Mouse (Mus musculus) mouse trophoblast stem cell (cell line): ENCODE measurements around the gene Nrbp1.

ENCODE experiments used
- in situ Hi-C, 2 experiments: fragments of 300-500 bp; cut with MseI, MboI; formaldehyde crosslinking; loops; 2 replicates in 1 of 2; 3 replicates in 1 of 2; pipeline ENCODE4 v1.15.1; 2025

Gene Nrbp1

DNA sequence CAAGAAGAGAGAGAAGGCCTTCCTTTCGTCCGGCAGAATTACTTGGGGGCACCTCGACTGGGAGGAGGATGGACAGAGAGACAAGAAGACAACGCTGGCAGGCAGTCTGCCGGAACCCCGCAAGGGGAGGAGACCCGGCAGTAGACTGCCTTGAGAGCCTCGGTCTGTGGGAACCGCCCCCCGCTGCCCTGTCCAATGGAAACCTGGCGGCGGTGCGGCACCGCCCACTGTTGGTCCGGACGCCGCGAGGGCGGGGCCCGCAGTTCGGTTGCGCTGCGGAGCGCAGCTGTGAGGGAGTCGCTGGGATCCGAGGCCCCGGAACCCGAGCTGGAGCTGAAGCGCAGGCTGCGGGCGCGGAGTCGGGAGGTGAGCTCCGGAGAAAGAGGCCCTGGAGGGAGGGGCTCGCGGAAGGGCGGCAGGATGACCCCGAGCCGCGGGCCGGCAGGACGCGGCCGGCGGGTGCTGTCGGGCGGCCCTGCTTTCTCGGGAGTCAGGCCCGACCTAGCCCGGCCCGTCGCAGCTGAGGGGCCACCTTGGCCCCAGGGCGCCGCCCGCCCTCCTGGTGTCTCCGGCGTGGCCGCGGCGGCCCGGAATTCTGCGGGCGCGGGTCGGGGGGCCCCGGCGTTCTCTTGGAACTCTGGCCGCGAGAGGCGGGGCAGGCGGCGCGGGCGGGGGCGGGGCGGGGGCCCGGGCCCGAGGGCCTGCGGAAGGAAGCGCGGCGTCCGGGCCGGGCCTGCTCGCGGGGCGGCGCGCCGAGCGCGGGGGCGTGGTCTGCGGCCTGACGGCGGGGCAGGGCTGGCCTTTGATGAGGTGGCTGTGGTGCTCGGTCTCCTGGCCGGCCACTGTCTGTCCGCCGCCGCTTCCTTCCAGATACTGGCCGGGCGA is at the start of gene Nrbp1, which contains the start of gene Gm9970:
Gene Nrbp1 (plus strand): TSS at position 228 of the 885 bp plus-strand sequence.
Gene Gm9970 (minus strand): TSS at position 596 of the 885 bp plus-strand sequence.
- in situ Hi-C loops, result no loop called here

DNA sequence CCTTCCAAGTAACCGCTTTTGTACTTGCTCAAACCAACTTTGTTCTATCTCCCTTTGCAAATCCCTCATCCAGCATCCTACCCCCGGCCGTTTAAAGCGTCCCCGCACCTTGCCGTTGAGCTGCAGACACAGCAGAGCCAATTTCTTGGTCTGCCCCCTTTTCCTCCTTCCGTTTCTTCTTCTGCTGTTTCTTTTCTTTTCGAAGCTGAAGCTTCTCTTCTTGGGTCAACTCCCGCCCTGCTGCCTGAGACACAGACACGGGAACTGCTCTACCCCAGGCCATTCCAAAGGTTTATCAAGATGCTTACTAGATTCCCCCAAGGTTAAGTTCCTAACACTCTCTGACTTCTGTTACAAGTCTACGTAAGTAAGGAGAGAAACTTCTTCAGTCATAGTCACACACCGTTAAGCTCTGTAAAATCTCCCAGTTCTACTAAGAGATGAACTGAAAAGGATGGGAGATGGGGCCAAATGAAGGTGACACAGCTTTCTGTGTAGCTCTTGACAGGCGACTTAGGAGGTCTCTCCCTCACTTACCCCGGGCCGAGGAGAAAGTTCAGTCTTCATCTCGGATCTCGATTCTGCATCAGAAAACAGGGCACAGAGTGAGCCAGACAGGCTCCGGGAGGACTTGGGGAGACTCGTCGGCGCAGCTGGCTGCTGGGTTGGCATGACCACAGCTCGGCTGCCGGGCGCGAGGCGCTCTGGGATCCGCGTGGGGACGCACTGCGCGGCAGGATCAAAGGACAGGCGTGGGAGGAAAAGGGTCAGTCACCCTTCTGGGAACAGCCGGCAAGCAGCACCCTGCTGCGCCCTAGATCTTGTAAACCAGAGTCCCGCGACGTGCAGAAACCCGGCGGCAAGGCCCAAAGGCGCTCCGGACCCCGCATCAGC is 48.4 kb upstream of the Nrbp1 start:
- in situ Hi-C loops, result no loop called here

DNA sequence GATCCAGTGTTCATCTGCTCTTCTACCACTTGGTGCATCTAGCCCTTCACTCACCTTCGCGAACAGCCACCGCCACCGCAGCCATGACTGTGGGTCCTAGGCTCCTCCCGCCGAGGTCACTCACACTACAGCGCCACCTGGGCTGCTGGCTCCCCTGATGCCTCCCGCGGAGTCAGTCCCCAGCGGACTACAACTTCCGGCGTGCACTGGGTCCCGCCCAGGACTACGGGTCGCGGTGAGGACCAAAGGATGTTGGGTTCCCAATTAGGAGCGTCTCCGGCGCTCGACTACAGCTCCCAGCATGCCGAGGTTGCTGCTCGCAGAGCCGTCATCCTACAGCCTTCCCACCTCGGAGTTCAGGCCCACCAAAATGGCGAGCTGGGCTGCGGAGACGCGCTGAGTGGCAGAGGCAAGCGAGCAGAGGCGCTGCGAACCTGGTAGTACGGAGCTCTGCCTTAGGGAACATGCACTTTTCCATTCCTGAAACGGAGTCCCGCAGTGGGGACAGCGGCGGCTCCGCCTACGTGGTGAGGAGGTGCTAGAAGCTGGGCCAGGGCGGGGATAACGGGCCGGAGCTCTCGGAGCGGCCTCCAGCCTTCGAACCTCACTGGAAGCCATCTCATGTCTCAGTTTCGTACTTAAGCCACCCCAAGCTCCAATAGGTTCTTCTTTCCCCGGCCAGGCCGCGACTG is 47.6 kb upstream of the Nrbp1 start, which contains the start of the genes Snx17 and Eif2b4:
Gene Snx17 (plus strand): TSS at position 289 of the 692 bp plus-strand sequence.
Gene Eif2b4 (minus strand): TSS at position 492 of the 692 bp plus-strand sequence.
- in situ Hi-C loops, result no loop called here

DNA sequence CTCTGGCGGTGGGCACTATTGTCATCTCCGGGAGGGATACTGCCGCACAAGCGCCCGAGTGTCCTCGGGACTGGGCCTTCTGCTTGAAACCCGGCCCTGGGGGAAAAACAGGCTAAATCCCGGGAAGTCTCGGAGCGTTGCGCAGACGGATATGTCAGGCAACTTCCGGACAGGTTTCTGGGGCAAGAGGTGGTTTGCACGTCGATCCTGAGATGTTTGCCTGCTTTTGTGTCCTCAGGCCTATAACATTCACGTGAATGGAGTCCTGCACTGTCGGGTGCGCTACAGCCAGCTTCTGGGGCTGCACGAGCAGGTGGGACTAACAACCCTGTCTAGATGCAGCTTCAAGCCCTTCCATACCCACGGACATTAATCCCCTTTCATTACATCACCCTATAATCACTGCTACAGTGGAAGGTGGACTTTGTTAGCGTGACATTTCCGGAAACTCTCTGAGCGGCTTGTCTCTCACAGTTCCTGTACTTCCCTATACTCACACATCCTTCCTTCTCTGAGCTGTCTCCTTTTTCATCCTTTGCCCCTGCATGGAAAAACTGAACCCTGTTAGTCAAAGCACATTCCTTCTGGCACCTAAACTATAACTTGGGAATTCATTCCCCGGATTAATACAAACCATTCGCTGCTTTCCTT is 46.9 kb upstream of the Nrbp1 start:
- in situ Hi-C loops, result no loop called here

DNA sequence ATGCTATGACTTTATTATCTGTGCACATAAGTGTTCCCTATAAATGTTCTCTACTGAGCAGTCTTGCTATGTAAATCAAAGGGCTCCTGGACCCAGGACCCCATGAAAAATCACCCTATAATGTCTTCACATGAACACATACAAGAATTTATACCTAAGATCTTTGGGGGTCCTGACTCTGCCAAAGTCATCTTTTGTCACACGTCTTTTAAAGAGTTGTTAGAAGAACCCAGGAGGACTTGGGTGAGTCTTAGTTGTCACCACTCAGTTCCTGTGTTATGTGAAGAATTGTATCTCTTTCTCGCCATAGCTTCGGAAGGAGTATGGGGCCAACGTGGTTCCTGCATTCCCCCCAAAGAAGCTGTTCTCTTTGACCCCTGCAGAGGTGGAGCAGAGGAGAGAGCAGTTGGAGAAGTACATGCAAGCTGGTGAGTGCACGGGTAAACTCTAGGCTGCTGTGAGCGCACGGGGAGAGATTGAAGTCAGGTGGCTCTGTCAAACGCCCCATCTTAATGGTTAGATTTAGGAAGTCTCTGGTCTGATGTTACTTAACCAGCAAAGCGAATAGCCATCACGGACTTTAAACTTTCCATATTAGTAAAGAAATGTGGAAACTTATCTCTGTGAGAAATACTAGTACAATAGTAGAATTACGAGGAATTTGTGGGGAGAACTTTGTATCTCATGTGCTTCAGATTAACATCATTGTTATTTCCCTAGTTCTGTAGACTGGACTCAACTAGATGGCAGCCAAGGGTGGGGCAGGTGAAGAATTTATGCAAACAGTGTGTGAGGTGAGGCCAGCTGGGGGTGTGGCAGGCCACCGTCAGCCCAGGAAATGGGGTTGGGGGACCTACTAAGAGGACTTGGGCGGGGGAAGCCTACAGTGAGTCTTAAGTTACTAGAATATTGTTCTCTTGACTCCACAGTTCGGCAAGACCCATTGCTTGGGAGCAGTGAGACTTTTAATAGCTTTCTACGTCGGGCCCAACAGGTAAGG is 45.9 kb upstream of the Nrbp1 start:
- in situ Hi-C loops, result no loop called here

DNA sequence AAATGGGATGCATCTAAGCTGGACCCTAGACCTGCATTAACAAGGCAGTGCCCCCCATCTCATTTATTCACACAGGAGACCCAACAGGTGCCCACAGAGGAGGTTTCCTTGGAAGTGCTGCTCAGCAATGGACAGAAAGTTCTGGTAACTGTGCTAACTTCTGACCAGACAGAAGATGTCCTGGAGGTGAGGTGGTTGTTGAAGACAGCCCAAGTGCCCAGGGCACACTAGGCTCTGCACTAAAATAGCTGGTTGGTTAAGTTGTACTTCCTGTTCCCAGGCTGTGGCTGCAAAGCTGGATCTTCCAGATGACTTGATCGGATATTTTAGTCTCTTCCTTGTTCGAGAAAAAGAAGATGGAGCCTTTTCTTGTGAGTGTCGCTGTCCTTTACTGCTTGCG is 45.0 kb upstream of the Nrbp1 start:
- in situ Hi-C loops, result no loop called here

DNA sequence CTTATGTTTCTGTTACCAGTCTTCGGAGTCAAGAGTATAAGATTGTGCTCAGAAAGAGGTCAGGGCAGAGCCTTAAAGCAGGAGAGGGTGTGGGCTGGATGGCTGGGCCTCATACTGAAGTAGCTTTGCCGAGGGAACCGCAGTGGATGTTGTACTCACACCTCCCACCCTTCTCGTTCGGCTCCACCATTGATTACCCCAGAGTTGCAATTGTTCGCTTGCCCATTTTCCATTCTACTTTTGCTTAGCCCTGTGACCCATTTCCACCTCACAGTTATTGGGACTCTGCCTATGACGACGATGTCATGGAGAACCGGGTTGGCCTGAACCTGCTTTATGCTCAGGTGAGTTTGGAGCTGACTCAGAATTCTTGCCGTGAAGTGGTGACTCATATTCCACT is 44.5 kb upstream of the Nrbp1 start:
- in situ Hi-C loops, result no loop called here

DNA sequence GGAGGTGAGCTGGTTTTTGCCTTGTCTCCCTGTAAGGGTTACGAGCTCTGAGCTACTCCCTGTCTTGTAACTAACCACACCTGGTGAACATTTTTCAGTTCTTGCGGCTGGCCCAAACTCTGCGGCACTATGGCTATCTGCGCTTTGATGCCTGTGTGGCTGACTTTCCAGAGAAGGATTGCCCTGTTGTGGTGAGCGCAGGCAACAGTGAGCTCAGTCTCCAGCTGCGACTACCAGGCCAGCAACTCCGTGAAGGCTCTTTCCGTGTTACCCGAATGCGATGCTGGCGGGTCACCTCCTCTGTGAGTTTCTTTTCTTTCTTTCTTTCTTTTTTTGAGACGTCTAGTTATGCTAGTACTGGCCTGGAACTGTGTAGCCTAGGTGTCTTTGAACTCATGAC is 43.6 kb upstream of the Nrbp1 start:
- in situ Hi-C loops, result no loop called here

DNA sequence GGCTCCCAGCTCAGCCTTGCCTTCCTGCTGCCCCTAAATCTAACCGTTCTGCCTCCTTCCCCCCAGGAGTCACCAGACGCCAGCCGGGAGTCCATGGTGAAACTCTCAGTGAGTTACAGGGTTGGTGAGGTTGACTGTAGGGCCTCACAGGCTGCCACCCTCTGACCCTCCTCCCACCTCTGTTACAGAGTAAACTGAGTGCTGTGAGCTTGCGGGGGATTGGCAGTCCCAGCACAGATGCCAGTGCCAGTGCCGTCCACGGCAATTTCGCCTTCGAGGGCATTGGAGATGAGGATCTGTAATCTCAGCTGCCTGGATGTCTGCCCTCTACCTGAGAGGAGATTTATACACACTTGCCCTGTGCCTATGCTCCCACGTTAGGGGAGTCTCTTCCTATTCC is 42.5 kb upstream of the Nrbp1 start:
- in situ Hi-C loops, result no loop called here

DNA sequence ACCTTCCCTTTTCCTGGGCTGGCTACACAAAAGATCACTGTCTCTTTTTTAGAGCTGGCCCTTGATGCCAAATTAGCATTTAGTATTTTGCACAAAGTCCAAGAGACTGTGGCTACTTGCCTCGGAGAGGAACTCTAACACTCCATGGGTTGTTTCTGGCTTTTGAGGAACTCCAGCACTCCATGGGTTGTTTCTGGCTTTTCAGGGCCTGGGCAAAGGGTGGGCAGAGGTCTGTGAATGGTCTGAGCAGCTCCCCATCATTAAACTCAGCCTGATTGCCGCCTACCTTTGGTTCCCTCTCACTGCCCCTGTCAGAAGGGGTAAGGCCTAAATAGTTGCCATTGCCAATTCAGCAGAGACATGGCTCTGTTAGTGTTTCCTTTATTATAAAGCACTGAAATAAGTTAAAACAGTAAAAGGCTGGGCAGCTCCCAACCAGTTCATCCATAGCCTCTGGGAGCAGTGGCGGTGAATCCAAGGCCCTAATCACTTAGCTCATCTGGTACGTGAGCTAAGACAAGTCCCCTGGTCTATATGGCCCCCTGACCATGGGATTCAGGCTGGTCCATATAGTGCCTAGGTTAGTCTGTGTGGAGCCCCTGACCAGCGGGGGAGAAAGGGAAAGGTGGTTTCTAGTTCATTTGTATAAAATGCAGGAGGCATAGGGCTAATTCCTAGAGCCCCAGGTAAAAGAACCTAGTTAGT is 41.9 kb upstream of the Nrbp1 start:
- in situ Hi-C loops, result no loop called here

DNA sequence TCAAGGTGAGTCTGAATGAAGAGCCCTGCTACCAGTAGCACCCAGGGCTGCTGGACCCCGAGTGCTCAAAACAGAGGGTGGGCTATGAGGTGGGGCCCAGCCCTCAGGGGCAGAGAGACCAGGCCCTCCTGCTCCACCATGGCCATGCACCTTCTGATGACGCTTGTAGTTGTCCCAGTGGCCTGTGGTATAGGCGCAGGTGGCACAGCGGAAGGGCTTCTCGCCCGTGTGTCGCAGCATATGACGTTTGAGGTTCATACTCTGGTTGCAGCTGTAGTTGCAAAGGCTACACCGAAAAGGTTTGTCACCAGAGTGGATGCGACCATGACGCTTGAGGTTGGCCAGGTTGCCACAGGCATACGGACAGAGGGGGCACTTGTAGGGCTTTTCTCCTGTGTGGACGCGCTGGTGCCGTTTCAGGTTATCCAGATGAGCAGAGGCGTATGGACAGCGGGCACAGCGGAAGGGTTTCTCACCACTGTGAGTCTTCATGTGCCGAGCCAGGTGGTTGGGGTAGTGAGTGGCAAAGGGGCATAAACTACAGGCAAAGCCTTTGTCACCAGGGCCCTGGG is 41.3 kb upstream of the Nrbp1 start:
- in situ Hi-C loops, result no loop called here

DNA sequence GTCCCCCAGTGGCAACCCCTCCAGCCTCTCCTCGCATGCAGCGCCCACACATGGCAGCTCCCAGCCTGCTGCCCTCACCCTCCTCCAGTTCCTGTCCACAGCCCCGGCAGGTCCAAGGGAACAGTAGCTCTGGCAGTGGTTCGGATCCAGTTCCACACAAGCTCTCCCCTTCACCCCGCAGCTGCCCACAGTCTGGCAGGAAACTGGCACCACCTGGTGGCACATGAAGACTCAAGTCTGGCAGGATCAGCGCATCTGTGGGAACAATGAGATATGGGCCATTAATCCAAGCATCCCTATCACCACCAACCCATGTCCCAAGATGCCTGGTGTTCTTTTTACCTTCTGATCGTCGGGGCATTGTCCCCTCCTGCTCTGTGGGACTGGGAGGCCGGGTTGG is 40.8 kb upstream of the Nrbp1 start:
- in situ Hi-C loops, result no loop called here

DNA sequence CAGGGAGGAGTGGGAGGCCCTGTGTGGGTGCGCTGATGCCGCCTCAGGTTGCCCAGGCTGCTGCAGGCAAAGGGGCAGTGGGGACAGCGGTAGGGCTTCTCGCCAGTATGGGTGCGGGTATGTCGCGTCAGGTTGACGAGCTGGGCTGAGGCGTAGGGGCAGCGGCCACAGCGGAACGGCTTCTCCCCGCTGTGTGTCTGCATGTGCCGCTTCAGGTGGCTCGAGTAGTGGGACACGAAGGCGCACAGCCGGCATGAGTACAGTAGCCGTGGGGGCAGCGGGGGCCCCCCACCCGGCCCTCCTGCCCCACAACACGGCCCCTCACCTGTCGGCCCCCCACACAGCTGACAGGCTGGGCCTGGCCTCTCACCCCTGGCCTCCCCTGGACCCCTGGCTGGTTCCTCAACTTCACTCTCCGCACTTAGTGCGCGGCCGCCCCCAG is 40.3 kb upstream of the Nrbp1 start:
- in situ Hi-C loops, result no loop called here

DNA sequence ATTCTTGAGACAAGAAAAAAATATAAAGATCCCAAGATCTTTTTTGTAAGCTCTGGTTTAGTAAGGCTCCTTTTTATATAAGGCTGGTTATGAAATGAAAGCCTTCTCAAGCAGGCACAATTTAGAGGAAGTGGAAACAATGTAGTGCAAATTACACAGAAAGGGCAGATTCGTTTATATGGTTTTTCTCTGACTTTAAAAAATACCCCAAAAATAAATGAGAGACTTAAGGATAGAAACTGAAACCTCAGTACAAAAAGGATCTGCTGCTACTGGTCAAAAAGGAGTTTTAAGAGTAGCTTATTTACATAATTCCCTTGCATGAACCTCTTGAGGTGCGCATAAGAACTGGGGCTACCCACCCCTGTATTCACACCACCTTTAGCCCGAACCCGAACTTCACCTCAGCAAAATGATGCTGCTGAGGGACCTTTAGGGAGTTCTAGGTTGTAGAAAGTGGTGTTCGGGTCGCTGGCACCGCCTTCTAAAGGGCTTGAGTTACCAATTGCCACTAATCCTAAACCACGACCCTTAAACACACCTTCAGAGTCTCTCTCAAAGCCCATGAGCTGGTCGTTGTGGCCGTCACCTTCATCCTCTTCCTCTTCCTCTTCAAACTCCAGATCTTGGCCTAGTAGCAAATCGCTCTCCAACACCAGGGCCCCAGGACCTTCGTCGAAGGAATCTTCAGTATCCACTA is 39.5 kb upstream of the Nrbp1 start:
- in situ Hi-C loops, result no loop called here

DNA sequence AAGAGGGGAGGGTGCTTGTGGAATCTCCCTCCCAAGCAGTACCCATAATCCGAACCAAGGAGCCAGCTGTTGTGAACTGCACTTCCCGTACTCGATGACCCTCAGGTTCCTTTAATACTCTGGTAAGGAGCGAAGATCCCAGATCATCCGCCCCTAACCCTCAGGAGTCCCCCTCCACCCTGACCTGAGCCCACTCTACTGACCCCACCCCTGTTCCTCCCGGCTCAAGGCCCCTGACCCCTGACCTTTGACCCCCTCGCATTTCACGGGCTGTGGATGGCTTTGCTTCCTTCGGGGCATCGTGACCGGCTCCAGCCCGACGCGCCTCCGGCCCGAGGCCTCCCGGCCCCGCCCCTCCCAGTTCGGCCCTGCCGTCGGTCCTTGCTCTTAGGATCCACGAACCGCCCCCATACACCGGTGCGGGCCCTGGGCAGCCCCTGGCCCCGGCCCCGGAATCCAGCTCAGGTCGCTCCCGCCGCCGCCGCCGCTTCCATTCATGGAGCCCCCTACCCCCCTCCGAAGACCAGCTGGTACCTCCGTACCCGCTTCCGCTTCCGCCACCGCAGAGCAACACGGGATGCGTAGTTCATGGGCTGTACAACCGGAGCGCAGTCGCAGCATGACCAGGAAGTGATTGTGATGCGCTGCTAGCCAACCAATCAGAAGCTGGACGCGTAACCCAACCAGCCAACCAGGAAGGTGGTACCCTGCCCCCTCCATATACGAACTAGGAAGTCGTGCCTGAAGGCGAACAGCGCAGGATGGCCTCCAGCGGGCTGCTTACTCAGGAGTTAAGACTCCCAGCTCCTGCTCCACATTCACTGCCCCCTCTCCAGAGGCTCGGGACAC is 38.7 kb upstream of the Nrbp1 start, which contains the start of gene Zfp513:
Gene Zfp513 (minus strand): TSS at position 562 of the 849 bp plus-strand sequence.
- in situ Hi-C loops, result no loop called here

DNA sequence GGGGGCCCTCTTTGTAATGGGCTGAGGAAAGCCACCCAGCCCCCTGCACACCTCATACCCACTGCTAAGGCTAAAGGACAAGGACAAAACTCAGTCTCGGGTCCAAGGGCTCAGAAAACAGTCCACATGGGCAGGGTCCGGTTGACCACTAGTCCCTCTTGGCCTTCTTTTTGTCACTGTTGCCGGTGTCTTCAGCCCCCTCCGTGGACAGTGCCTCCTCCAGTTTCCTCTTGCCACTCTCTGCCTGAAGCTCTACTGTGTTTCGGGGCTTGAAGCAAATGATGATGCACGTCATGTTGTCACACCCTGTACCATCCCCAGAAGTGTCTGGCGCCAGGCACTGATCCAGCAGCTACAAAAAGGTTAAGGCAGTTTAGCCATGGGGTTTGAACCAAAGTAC is 37.7 kb upstream of the Nrbp1 start:
- in situ Hi-C loops, result no loop called here

DNA sequence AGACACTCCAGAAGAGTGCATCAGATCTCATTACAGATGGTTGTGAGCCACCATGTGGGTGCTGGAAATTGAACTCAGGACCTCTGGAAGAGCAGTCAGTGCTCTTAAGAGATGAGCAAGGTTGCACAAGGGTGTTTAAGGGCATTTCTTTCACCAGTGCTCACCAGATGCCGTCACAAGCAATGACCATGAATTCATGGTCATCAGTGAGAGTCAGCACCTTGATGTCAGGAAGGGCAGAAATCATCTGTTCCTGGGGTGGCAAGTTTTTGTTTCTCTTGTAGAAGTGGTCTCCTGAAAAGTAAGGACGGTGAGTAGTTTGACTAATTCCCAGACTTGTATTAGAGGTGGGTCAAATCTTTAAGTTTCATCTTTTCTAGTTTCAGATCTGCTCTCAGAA is 36.8 kb upstream of the Nrbp1 start:
- in situ Hi-C loops, result no loop called here
